Mouse (Mus musculus) limb, embryonic 11.5 days (tissue): ENCODE measurements around the gene Dennd5a. TPM values are rescaled to one million over a fixed set of nuclear protein-coding genes. Genes with fewer than 3 reads are reported as not detected.
A peak's percentile ranks its signal among the peaks of the same experiment; 100 is the strongest.

ENCODE experiments used
- ATAC-seq: fragments of 200-750 bp; cut with Nextera tagmentation; 2 replicates; pipeline ENCODE4 v1.8.0; 2017; ENCODE audit warnings: low read depth; ENCODE audit not compliant: insufficient number of reproducible peaks, low FRiP score, low TSS enrichment
- DNase-seq: peaks from one replicate; pipeline ENCODE4 v3.0.0-alpha.2; 2015; ENCODE audit warnings: low spot score
- H3K27ac ChIP-seq: fragments of 300-500 bp; sonication (generic); replicated peaks from 2 replicates; pipeline ENCODE4 v1.5.1; 2014; ENCODE audit warnings: low read depth, mild to moderate bottlenecking, low read length
- H3K27me3 ChIP-seq: fragments of 300-500 bp; sonication (generic); 2 replicates; pipeline ENCODE4 v1.6.1; 2014; ENCODE audit warnings: mild to moderate bottlenecking, low read length, mixed read lengths; ENCODE audit not compliant: control insufficient read depth, insufficient read depth
- H3K36me3 ChIP-seq: fragments of 300-500 bp; sonication (generic); 2 replicates; pipeline ENCODE4 v1.6.1; 2014; ENCODE audit warnings: mild to moderate bottlenecking, low read length, moderate library complexity, mixed read lengths; ENCODE audit not compliant: control insufficient read depth, insufficient read depth
- H3K4me1 ChIP-seq: fragments of 300-500 bp; sonication (generic); 2 replicates; pipeline ENCODE4 v1.6.1; 2014; ENCODE audit warnings: low read length, mixed read lengths; ENCODE audit not compliant: control insufficient read depth, insufficient read depth
- H3K4me2 ChIP-seq: fragments of 300-500 bp; sonication (generic); 2 replicates; pipeline ENCODE4 v1.6.1; 2014; ENCODE audit warnings: low read depth, mild to moderate bottlenecking, moderate library complexity; ENCODE audit not compliant: severe bottlenecking
- H3K4me3 ChIP-seq: fragments of 300-500 bp; sonication (generic); 2 replicates; pipeline ENCODE4 v1.5.1; 2014; ENCODE audit warnings: low read depth, low read length
- H3K9ac ChIP-seq: fragments of 300-500 bp; sonication (generic); 2 replicates; pipeline ENCODE4 v1.6.1; 2014; ENCODE audit warnings: mild to moderate bottlenecking, low read length
- H3K9me3 ChIP-seq: fragments of 300-500 bp; sonication (generic); 2 replicates; pipeline ENCODE4 v1.6.1; 2016; ENCODE audit warnings: low read length; ENCODE audit not compliant: control insufficient read depth
- WGBS: fragments of 180-500 bp; shearing (Covaris S2); extraction: QIAGEN DNeasy Blood & Tissue Kit; methylation state at CpG from one replicate; pipeline ENCODE4 v1.1.7; 2014; 5-methylcytosine and 5-hydroxymethylcytosine counted together
- polyA plus RNA-seq: library from polyadenylated mRNA; unstranded; fragments of >200 nt; fragmentation: Nextera tagmentation; extraction: Ambion mirVana; gene quantifications from 2 replicates; pipeline ENCODE4 v1.2.1, GENCODE M21; 2014

Gene Dennd5a
- polyA plus RNA-seq, 1 experiment from 2014 or later: 47.2 TPM

- Histone ChIP-seq H3K4me1 (0 out of 2 replicates have a peak, but pooled peaks cover 3% of the 10 kb centered on the region), H3K4me2 (peak overlapping the region; percentile 77), H3K27me3 (no peaks in the 10 kb centered on the region), H3K9ac (peak overlapping the region; percentile 95), H3K4me3 (peak overlapping the region; percentile 86), H3K9me3 (no peaks in the 10 kb centered on the region), H3K36me3 (no peaks in the 10 kb centered on the region), H3K27ac (no peak overlapping the region)
- ATAC-seq: no peak
- DNase-seq: no peak
- 11% methylated on average over 18 of the region's 18 CpGs for WGBS
Measured at GRCm38 (mm10) chr7:109958843-109959715, 1.2 kb downstream of the Dennd5a start.

GRCm38 (mm10) chr7:109957996-109958789 is 2.1 kb downstream of the Dennd5a start:
- Histone ChIP-seq H3K4me3 (peak overlapping the region; percentile 86; the same call in 1 of the 2 replicates), H3K36me3 (no peaks in the 10 kb centered on the region), H3K27ac (no peak overlapping the region), H3K27me3 (no peaks in the 10 kb centered on the region), H3K9ac (no peak overlapping the region), H3K4me2 (peak overlapping the region; percentile 77), H3K9me3 (no peaks in the 10 kb centered on the region), H3K4me1 (0 out of 2 replicates have a peak, but pooled peaks cover 3% of the 10 kb centered on the region)
- DNase-seq: no peak
- ATAC-seq: no peak
- 87% methylated on average over 8 of the region's 8 CpGs for WGBS

- WGBS: 61% methylated on average over 6 of the region's 6 CpGs
- Histone ChIP-seq H3K36me3 (no peaks in the 10 kb centered on the region), H3K27ac (no peak overlapping the region), H3K9me3 (no peaks in the 10 kb centered on the region), H3K4me3 (no peak overlapping the region), H3K4me1 (0 out of 2 replicates have a peak, but pooled peaks cover 3% of the 10 kb centered on the region), H3K9ac (no peak overlapping the region), H3K27me3 (no peaks in the 10 kb centered on the region), H3K4me2 (no peak overlapping the region)
- no peak for ATAC-seq
- no peak for DNase-seq
Measured at GRCm38 (mm10) chr7:109954622-109955401, 5.5 kb downstream of the Dennd5a start.

- H3K36me3 ChIP-seq: no peaks in the 10 kb centered on the region
- no peak overlapping the region for H3K9ac ChIP-seq
- 83% methylated on average over 4 of the region's 4 CpGs for WGBS
- DNase-seq: no peak
- ATAC-seq: no peak
- no peaks in the 10 kb centered on the region for H3K9me3 ChIP-seq
- H3K4me2 ChIP-seq: no peak overlapping the region
- H3K27me3 ChIP-seq: no peaks in the 10 kb centered on the region
- no peak overlapping the region for H3K27ac ChIP-seq
- no peak overlapping the region for H3K4me3 ChIP-seq
- no peaks in the 10 kb centered on the region for H3K4me1 ChIP-seq
Measured at GRCm38 (mm10) chr7:109951297-109951696, 9.0 kb downstream of the Dennd5a start.

- no peak for DNase-seq
- Histone ChIP-seq H3K4me1 (no peaks in the 10 kb centered on the region), H3K27ac (no peak overlapping the region), H3K4me2 (no peak overlapping the region), H3K9ac (no peak overlapping the region), H3K9me3 (no peaks in the 10 kb centered on the region), H3K36me3 (no peaks in the 10 kb centered on the region), H3K27me3 (no peaks in the 10 kb centered on the region), H3K4me3 (no peak overlapping the region)
- no peak for ATAC-seq
- WGBS: 82% methylated on average over 6 of the region's 6 CpGs
Measured at GRCm38 (mm10) chr7:109944421-109945034, 15.7 kb downstream of the Dennd5a start.

- ATAC-seq (no peak), DNase-seq (no peak)
- Histone ChIP-seq H3K27ac (no peak overlapping the region), H3K9me3 (no peaks in the 10 kb centered on the region), H3K9ac (no peak overlapping the region), H3K36me3 (peaks cover 10% of the 10 kb centered on the region; the same call in 1 of the 2 replicates), H3K4me3 (no peak overlapping the region), H3K4me2 (no peak overlapping the region), H3K27me3 (no peaks in the 10 kb centered on the region), H3K4me1 (no peaks in the 10 kb centered on the region)
Measured at GRCm38 (mm10) chr7:109929628-109930027, 30.6 kb downstream of the Dennd5a start.

GRCm38 (mm10) chr7:109928365-109928764 is 31.9 kb downstream of the Dennd5a start:
- H3K9me3 ChIP-seq: no peaks in the 10 kb centered on the region
- peaks cover 4% of the 10 kb centered on the region; the same call in 1 of the 2 replicates for H3K36me3 ChIP-seq
- no peaks in the 10 kb centered on the region for H3K4me1 ChIP-seq
- no peak for DNase-seq
- H3K27me3 ChIP-seq: no peaks in the 10 kb centered on the region
- no peak overlapping the region for H3K4me2 ChIP-seq
- 90% methylated on average over 6 of the region's 6 CpGs for whole genome bisulfite sequencing
- ATAC-seq: no peak
- H3K27ac ChIP-seq: no peak overlapping the region
- no peak overlapping the region for H3K4me3 ChIP-seq
- no peak overlapping the region for H3K9ac ChIP-seq
